Mouse (Mus musculus): ENCODE data around the gene Chl1. TPM values are rescaled to one million over a fixed set of nuclear protein-coding genes. Genes with fewer than 3 reads are reported as not detected.

Chl1 gene
- polyA plus RNA-seq, 1 experiment from 2014 or later, result 97.9 TPM

DNA sequence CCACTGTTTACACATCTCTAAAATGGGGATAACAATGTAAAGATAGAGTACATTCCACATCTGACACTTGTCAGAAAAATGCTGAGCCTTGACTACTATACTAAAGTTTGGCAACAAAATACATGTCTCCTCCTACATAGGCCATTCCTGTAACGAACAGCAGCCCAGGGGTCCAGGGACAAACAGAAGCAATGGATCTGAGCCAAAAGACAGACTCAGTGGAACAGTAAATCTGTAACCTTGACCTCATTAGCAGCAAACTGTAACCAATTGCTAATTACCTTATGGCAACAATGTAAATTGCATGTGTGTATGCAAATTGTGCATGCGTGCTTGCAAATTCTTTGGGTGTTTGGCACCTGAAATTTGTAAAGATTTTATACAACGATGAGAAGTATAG lies 100.3 kb downstream of the Chl1 start:
- WGBS, result 48% methylated on average over 3 of the region's 3 CpGs
- H3K4me1 ChIP-seq, result peaks cover 8% of the 10 kb centered on the region
- no peaks in the 10 kb centered on the region for H3K36me3 ChIP-seq
- H3K9me3 ChIP-seq (replicated peaks), result no peaks in the 10 kb centered on the region
- H3K4me3 ChIP-seq (replicated peaks), result no peak overlapping the region
- no peak for ATAC-seq (ENCODE audit: low FRiP score)
- H3K27ac ChIP-seq (replicated peaks), result no peak overlapping the region
- H3K27me3 ChIP-seq (replicated peaks), result no peaks in the 10 kb centered on the region
- no peak overlapping the region for H3K9ac ChIP-seq (replicated peaks)
- no peak overlapping the region for H3K4me2 ChIP-seq

DNA sequence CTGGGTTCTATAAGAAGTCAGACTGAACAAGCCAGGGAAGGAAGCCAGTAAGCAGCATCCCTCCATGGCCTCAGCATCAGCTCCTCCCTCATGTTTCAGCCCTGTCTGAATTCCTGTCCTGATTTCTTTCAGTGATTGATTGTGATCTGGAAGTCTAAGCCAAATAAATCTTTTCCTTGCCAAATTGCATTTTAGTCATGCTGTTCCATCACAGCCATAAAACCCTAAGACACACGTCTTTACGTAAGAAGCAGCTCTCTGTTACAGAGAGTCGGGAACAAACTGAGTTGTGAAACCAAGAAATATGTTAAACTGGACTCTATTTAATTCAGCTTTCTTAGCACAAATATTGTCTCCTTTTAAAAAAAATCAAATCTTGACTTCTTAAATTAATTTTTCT lies 102.2 kb downstream of the Chl1 start:
- Histone ChIP-seq H3K4me2 (no peak overlapping the region), H3K9ac (replicated peaks) (no peak overlapping the region), H3K27ac (replicated peaks) (no peak overlapping the region), H3K27me3 (replicated peaks) (no peaks in the 10 kb centered on the region), H3K4me3 (replicated peaks) (no peak overlapping the region), H3K36me3 (no peaks in the 10 kb centered on the region), H3K4me1 (peaks cover 14% of the 10 kb centered on the region), H3K9me3 (replicated peaks) (no peaks in the 10 kb centered on the region)
- no peak for ATAC-seq (ENCODE audit: low FRiP score)
- WGBS, result 35% methylated on average over 3 of the region's 3 CpGs

DNA sequence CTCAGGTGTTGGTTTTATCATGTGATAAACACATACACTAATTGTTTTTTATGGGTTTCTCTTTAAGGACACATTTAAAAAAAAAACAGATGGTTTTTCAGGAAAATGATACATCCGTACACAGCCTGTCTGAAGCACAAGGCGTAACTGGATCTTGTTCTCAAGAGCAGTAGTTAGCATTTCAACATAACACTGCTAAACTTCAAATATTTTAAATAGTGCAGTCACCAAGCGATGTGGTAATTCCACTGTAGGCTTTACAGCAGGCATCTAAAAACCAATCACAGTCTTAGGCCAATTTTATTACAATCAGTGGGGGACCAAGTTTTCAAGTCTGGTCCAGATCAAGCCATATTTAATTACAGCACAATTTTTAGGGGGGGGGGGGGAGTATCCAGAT lies 103.3 kb downstream of the Chl1 start:
- no peak overlapping the region for H3K4me2 ChIP-seq
- H3K27me3 ChIP-seq (replicated peaks), result no peaks in the 10 kb centered on the region
- no peak overlapping the region for H3K4me3 ChIP-seq (replicated peaks)
- H3K9ac ChIP-seq (replicated peaks), result no peak overlapping the region
- no peak for ATAC-seq (ENCODE audit: low FRiP score)
- no peaks in the 10 kb centered on the region for H3K36me3 ChIP-seq
- H3K4me1 ChIP-seq, result peaks cover 14% of the 10 kb centered on the region
- H3K27ac ChIP-seq (replicated peaks), result no peak overlapping the region
- WGBS, result 49% methylated on average over 3 of the region's 3 CpGs
- H3K9me3 ChIP-seq (replicated peaks), result no peaks in the 10 kb centered on the region

DNA sequence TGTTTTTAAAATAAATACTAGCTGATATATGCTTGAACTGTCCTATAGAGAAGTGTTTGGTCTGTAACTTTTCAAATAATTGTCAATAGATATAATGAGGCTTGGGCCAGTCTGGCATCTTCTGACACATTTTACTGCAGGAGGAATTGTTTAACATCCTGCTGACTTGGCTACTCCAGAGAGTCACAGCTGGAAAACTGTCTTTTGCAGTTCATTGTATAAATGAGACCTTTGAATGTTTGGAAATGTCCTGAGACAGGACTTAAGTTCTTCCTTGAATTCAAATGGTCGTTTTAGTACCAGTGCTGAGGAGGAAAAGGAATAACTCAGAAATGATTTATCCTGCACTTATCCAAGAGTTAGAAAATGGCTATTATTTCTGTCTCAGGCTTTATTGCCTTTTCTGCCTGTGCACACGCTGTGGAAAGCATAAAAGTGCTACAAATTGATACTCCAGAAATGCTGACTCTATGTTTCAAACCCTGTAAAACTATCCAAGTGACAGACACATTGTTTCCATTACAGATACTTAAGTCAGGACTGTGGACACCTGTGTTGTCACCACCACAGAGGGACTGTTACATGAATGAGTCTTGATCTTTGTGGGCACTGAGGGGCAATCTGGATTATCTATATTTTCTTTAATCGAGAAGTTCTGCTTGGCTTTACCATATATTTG lies 105.7 kb downstream of the Chl1 start:
- Histone ChIP-seq H3K27me3 (replicated peaks) (no peaks in the 10 kb centered on the region), H3K9ac (replicated peaks) (no peak overlapping the region), H3K36me3 (no peaks in the 10 kb centered on the region), H3K4me1 (peaks cover 12% of the 10 kb centered on the region), H3K4me2 (no peak overlapping the region), H3K4me3 (replicated peaks) (no peak overlapping the region), H3K9me3 (replicated peaks) (no peaks in the 10 kb centered on the region), H3K27ac (replicated peaks) (no peak overlapping the region)
- ATAC-seq (ENCODE audit: low FRiP score), result peak; percentile 30; the same call in 1 of the 2 replicates
- WGBS, result 19% methylated on average over 3 of the region's 3 CpGs

DNA sequence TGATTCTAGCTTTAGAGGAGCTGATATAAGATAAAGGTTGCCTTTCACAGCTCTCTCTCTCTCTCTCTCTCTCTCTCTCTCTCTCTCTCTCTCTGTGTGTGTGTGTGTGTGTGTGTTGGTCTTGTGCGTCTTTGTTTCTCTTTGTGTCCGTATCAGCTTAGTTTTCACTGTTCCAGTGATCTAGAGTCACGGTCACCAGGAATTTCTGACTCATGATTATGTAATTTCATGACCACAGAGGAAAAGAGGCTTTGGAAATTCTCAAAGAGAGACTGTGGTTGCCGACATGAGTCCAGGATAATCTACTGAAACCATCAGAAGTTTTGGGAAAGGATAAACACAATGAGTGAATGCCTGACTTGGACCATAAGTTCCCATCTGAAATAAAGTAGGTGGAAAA lies 110.5 kb downstream of the Chl1 start:
- no peaks in the 10 kb centered on the region for H3K27me3 ChIP-seq (replicated peaks)
- no peak overlapping the region for H3K27ac ChIP-seq (replicated peaks)
- H3K4me3 ChIP-seq (replicated peaks), result no peak overlapping the region
- H3K4me2 ChIP-seq, result no peak overlapping the region
- H3K9me3 ChIP-seq (replicated peaks), result no peaks in the 10 kb centered on the region
- no peak for ATAC-seq (ENCODE audit: low FRiP score)
- peaks cover 5% of the 10 kb centered on the region for H3K4me1 ChIP-seq
- H3K36me3 ChIP-seq, result no peaks in the 10 kb centered on the region
- WGBS, result 71% methylated on average over 4 of the region's 4 CpGs
- no peak overlapping the region for H3K9ac ChIP-seq (replicated peaks)

DNA sequence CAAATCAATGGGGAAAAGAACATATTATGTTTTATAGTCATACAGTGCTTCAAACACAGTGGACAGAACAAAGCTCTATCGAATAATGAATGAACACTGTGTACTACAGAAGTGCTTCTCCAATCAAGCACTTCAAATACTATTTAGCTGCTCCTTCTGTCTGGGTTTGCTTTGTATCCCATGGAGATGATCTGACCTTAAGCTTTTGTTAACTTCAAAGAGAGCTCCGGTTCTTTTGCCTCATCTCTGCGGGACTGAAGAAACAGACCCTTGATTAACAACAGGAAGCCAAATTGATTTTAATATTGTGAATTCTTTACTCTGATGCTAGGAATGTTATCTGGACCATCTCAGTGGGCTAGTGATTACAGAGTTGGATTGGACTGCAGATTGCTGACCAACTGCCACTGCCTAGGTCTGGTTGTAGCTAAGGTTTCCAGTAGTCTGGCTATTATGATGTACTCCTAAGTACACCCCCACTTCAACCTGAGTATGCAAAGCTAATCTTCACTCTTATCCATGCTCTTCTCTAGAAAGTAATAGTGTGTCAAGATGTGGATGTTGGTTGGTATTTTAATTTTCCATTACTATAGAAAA lies 111.8 kb downstream of the Chl1 start:
- Histone ChIP-seq H3K27me3 (replicated peaks) (no peaks in the 10 kb centered on the region), H3K9ac (replicated peaks) (no peak overlapping the region), H3K4me2 (no peak overlapping the region), H3K9me3 (replicated peaks) (no peaks in the 10 kb centered on the region), H3K27ac (replicated peaks) (no peak overlapping the region), H3K4me3 (replicated peaks) (no peak overlapping the region), H3K4me1 (no peaks in the 10 kb centered on the region), H3K36me3 (no peaks in the 10 kb centered on the region)
- 14% methylated on average over 3 of the region's 3 CpGs for WGBS
- no peak for ATAC-seq (ENCODE audit: low FRiP score)

DNA sequence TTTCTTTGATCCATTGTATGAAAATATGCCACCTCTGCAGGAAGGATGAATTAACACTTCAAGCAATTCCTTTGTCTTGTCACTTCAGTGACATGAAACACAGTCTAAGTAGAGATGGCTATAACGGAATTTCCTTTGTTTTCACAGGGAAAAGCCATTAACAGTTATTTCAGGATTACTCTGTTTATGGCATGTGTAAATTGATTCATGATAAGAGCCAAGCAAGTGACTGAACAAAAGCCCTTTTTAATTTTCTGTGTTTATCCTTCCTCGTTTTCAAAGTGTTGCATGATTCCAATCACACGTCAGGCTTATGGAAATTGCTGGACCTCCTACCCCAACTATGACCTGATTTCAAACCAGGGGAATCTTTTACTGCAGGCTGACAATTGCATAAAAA lies 122.5 kb downstream of the Chl1 start:
- Histone ChIP-seq H3K4me3 (replicated peaks) (no peak overlapping the region), H3K4me2 (no peak overlapping the region), H3K9me3 (replicated peaks) (no peaks in the 10 kb centered on the region), H3K9ac (replicated peaks) (no peak overlapping the region), H3K27ac (replicated peaks) (no peak overlapping the region), H3K27me3 (replicated peaks) (no peaks in the 10 kb centered on the region), H3K4me1 (peaks cover 3% of the 10 kb centered on the region; the same call in 1 of the 2 replicates), H3K36me3 (no peaks in the 10 kb centered on the region)
- no peak for ATAC-seq (ENCODE audit: low FRiP score)
- WGBS, result 20% methylated on average over 3 of the region's 3 CpGs

DNA sequence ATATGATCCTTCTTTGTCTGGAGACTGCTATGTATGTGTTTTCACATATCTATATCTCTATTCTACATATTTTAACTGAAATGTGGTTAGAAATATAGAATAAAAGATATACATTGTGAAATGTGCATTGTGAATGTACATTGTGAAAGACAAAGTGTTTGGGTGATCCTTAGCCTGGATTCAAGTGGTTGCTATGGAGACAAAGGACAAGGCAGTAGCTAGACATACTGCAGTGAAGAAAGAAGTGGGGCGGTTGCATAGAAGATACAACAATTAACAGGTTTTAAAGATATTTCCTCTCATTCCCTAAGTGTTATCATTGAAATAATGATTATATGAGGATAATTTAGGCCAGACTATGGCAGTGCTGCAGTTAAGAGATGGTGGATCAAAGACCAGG lies 146.4 kb downstream of the Chl1 start:
- Histone ChIP-seq H3K9me3 (replicated peaks) (no peaks in the 10 kb centered on the region), H3K9ac (replicated peaks) (no peak overlapping the region), H3K4me2 (no peak overlapping the region), H3K27me3 (replicated peaks) (no peaks in the 10 kb centered on the region), H3K4me1 (no peaks in the 10 kb centered on the region), H3K27ac (replicated peaks) (no peak overlapping the region), H3K36me3 (peaks cover 11% of the 10 kb centered on the region; the same call in 1 of the 2 replicates), H3K4me3 (replicated peaks) (no peak overlapping the region)
- ATAC-seq (ENCODE audit: low FRiP score), result no peak
- 27% methylated on average over 1 of the region's 1 CpGs for WGBS

DNA sequence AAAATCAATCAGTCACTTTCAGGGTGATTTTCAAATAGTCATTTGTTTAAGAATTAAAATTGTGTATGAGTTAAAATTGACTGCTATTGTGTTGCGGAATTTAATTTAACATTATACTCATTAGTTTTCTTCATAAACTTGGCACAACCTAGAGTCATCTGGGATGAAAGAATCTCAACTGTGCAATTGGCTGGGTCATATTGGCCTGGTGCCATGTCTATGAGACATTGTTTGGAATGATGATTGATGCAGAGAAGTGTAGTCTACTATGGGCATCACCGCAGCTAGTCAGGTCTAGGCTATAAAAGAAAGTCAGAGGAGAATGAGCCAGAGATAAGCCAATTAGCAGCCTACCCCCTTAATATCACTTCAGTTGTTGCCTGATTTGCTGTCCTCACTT lies 148.8 kb downstream of the Chl1 start:
- Histone ChIP-seq H3K4me3 (replicated peaks) (no peak overlapping the region), H3K9me3 (replicated peaks) (no peaks in the 10 kb centered on the region), H3K9ac (replicated peaks) (no peak overlapping the region), H3K4me1 (no peaks in the 10 kb centered on the region), H3K27ac (replicated peaks) (no peak overlapping the region), H3K36me3 (peaks cover 9% of the 10 kb centered on the region; the same call in 1 of the 2 replicates), H3K27me3 (replicated peaks) (no peaks in the 10 kb centered on the region), H3K4me2 (no peak overlapping the region)
- 64% methylated on average over 2 of the region's 2 CpGs for WGBS
- ATAC-seq (ENCODE audit: low FRiP score), result no peak

DNA sequence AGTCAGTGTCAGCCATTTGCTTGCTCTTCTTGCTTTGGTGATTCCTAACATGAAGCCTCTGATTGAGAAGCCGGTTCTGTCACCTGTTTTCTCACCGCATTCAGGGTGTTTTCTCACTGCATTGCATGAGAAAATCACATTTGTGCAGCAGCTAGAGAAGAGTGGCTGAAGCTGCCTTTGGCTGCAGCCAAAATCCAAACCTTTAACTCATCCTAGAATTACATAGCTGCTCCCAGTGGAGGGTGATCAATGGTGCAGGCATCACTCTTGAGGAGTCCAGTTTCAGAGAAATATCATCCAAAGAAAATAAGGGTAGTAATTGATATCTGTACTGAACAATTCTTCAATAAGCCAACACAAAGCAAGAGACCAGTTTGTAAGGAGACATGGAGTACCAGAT lies 154.8 kb downstream of the Chl1 start:
- WGBS, result 86% methylated on average over 2 of the region's 2 CpGs
- Histone ChIP-seq H3K36me3 (peaks cover 16% of the 10 kb centered on the region; the same call in 1 of the 2 replicates), H3K27ac (replicated peaks) (peak overlapping the region; percentile 66), H3K4me1 (no peaks in the 10 kb centered on the region), H3K4me2 (no peak overlapping the region), H3K9ac (replicated peaks) (no peak overlapping the region), H3K4me3 (replicated peaks) (no peak overlapping the region), H3K9me3 (replicated peaks) (no peaks in the 10 kb centered on the region), H3K27me3 (replicated peaks) (no peaks in the 10 kb centered on the region)
- ATAC-seq (ENCODE audit: low FRiP score), result no peak

DNA sequence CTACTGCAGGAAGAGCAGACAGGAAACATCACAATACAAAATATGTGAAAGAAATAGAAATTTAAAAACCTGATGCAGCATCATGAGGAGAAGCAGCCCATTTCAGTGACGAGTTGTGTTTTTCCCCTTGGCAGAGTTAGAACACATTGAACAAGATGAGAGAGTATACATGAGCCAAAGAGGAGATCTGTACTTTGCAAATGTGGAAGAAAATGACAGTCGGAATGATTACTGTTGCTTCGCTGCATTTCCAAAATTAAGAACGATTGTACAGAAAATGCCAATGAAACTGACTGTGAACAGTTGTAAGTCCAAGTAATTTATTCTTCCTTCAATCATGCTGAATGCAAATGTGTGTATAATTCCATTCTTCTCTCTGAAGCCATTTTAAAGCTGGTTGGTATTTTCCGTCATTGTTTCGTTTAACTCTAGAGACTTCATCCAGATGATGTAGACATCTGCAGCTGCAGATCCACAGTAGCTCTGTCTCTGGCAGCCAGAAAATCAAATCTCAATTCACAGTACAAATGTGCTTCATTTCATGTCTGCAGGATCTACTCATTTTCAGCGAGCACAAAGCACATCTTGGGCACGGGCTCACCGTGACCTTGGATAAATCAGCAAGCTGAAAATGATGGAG lies 155.4 kb downstream of the Chl1 start:
- Histone ChIP-seq H3K4me1 (no peaks in the 10 kb centered on the region), H3K9ac (replicated peaks) (no peak overlapping the region), H3K36me3 (peaks cover 13% of the 10 kb centered on the region; the same call in 1 of the 2 replicates), H3K27me3 (replicated peaks) (no peaks in the 10 kb centered on the region), H3K4me2 (no peak overlapping the region), H3K4me3 (replicated peaks) (no peak overlapping the region), H3K27ac (replicated peaks) (peak overlapping the region; percentile 66), H3K9me3 (replicated peaks) (no peaks in the 10 kb centered on the region)
- 70% methylated on average over 9 of the region's 9 CpGs for WGBS
- no peak for ATAC-seq (ENCODE audit: low FRiP score)

DNA sequence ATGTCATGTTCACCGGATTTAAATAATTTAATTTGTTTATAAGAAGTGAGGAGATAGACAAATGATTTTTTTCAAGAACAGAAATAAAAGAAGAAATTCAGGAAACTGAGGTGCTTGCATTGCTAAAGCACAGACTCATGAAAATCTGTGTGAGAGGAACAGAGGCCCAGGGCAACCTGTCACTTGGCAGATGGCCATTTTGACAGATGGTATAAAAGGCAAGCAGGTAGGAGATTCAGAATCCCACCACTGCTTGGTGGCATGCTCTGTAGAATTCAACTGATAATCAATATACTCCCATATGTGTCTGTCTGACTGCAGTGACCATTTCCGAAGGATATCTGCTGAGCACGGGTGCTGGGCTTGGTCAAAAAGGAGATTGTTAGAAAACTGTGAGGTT lies 162.7 kb downstream of the Chl1 start:
- no peak for ATAC-seq (ENCODE audit: low FRiP score)
- Histone ChIP-seq H3K4me3 (replicated peaks) (no peak overlapping the region), H3K27me3 (replicated peaks) (no peaks in the 10 kb centered on the region), H3K36me3 (peaks cover 12% of the 10 kb centered on the region; the same call in 1 of the 2 replicates), H3K4me1 (no peaks in the 10 kb centered on the region; the same call in 1 of the 2 replicates), H3K27ac (replicated peaks) (no peak overlapping the region), H3K4me2 (no peak overlapping the region), H3K9ac (replicated peaks) (no peak overlapping the region), H3K9me3 (replicated peaks) (no peaks in the 10 kb centered on the region)
- WGBS, result 92% methylated on average over 3 of the region's 3 CpGs
